Mouse (Mus musculus): ENCODE data around the gene Gm21972. TPM values are rescaled to one million over a fixed set of nuclear protein-coding genes. Genes with fewer than 3 reads are reported as not detected.

Gm21972 gene
- total and polyA plus RNA-seq, 3 experiments = 0.65 to 52.7 TPM; not detected in 1

GRCm38 (mm10) chr1:86119549-86119948 is 13.9 kb upstream of the Gm21972 start:
- Histone ChIP-seq H3K27ac (ENCODE audit: control insufficient read depth, low read depth, low read length) (no peak overlapping the region), H3K9me3 (replicated peaks; ENCODE audit: insufficient read depth, low read length) (no peaks in the 10 kb centered on the region), H3K4me3 (ENCODE audit: control insufficient read depth in 1 of 2, insufficient read depth in 1 of 2, low read depth in 2 of 2, low read length in 2 of 2) (no peak overlapping the region), H3K79me2 (ENCODE audit: control insufficient read depth, insufficient read depth, low read length, poor library complexity) (no peaks in the 10 kb centered on the region), H3K4me1 (ENCODE audit: control insufficient read depth in 1 of 2, insufficient read depth in 2 of 2, low read length in 2 of 2) (no peaks in the 10 kb centered on the region), H3K9ac (ENCODE audit: control insufficient read depth, low read depth, low read length, poor library complexity, severe bottlenecking) (no peak overlapping the region), H3K36me3 (ENCODE audit: control insufficient read depth in 1 of 2, insufficient read depth in 2 of 2, low read length in 2 of 2) (peaks cover 0 to 56% of the 10 kb centered on the region in 2 experiments; a peak in 2 of 4 replicates), H3K27me3 (ENCODE audit: control insufficient read depth in 1 of 2, insufficient read depth in 2 of 2, low read length in 2 of 2) (no peaks in the 10 kb centered on the region)
- no peak for TF ChIP-seq MAZ (IDR thresholded peaks at IDR 0.05; ENCODE audit: low read depth, low read length)
- TF ChIP-seq USF2 (IDR thresholded peaks at IDR 0.05; ENCODE audit: borderline replicate concordance in 1 of 2, insufficient read depth in 1 of 2, low read depth in 1 of 2, low read length in 2 of 2) = no peak
- TF ChIP-seq ZMIZ1 (IDR thresholded peaks at IDR 0.05; ENCODE audit: low read depth, low read length) = no peak
- no peak for TF ChIP-seq ETS1 (IDR thresholded peaks at IDR 0.05; ENCODE audit: low read depth, low read length)
- TF ChIP-seq GATA1 (IDR thresholded peaks at IDR 0.05; ENCODE audit: low read depth, low read length) = no peak
- TF ChIP-seq MAFK (IDR thresholded peaks at IDR 0.05; ENCODE audit: borderline replicate concordance, low read depth, low read length) = no peak
- no peak for TF ChIP-seq ZKSCAN1 (IDR thresholded peaks at IDR 0.05; ENCODE audit: low read depth, low read length)
- TF ChIP-seq MEF2A (IDR thresholded peaks at IDR 0.05; ENCODE audit: extremely low read depth, insufficient replicate concordance, low read depth, low read length, poor library complexity, severe bottlenecking) = no peak
- no peak for TF ChIP-seq TAL1 (IDR thresholded peaks at IDR 0.05; ENCODE audit: low read length)
- no peak for TF ChIP-seq SIN3A (IDR thresholded peaks at IDR 0.05; ENCODE audit: low read length)
- TF ChIP-seq NELFE (IDR thresholded peaks at IDR 0.05; ENCODE audit: low read depth, low read length) = no peak
- no peak for TF ChIP-seq USF1 (IDR thresholded peaks at IDR 0.05; ENCODE audit: low read depth, low read length)
- TF ChIP-seq EP300 (IDR thresholded peaks at IDR 0.05; ENCODE audit: low read depth in 1 of 2, low read length in 2 of 2) = no peak
- no peak for DNase-seq (ENCODE audit: low read depth, low spot score)

GRCm38 (mm10) chr1:86126036-86126435 is 7.4 kb upstream of the Gm21972 start:
- no peak for TF ChIP-seq USF1 (IDR thresholded peaks at IDR 0.05; ENCODE audit: low read depth, low read length)
- TF ChIP-seq SMC3 (IDR thresholded peaks at IDR 0.05; ENCODE audit: low read depth, low read length) = no peak
- no peak for TF ChIP-seq BHLHE40 (IDR thresholded peaks at IDR 0.05; ENCODE audit: borderline replicate concordance, low read depth, low read length)
- no peak for TF ChIP-seq POLR2AphosphoS5 (IDR thresholded peaks at IDR 0.05; ENCODE audit: borderline replicate concordance, low read depth, low read length)
- no peak for TF ChIP-seq TAL1 (IDR thresholded peaks at IDR 0.05; ENCODE audit: low read length)
- TF ChIP-seq NELFE (IDR thresholded peaks at IDR 0.05; ENCODE audit: low read depth, low read length) = no peak
- TF ChIP-seq KAT2A (conservative IDR thresholded peaks at IDR 0.05; ENCODE audit: low read depth, low read length) = no peak
- TF ChIP-seq ELF1 (IDR thresholded peaks at IDR 0.05; ENCODE audit: low read depth, low read length) = no peak
- no peak for TF ChIP-seq RAD21 (IDR thresholded peaks at IDR 0.05; ENCODE audit: low read depth, low read length)
- no peak for TF ChIP-seq UBTF (IDR thresholded peaks at IDR 0.05; ENCODE audit: borderline replicate concordance, insufficient read depth, low read depth, low read length)
- TF ChIP-seq MYB (IDR thresholded peaks at IDR 0.05; ENCODE audit: low read depth, low read length) = no peak
- no peak for TF ChIP-seq TCF12 (IDR thresholded peaks at IDR 0.05; ENCODE audit: low read depth, low read length)
- no peak for TF ChIP-seq POLR2AphosphoS2 (IDR thresholded peaks at IDR 0.05; ENCODE audit: low read length)
- TF ChIP-seq MAX (IDR thresholded peaks at IDR 0.05; ENCODE audit: low read length) = no peak
- TF ChIP-seq NRF1 (IDR thresholded peaks at IDR 0.05; ENCODE audit: insufficient read depth, low read depth, low read length, poor library complexity, severe bottlenecking) = no peak
- TF ChIP-seq POLR2A (IDR thresholded peaks at IDR 0.05; ENCODE audit: control insufficient read depth in 1 of 2, insufficient read depth in 1 of 2, low read depth in 1 of 2, low read length in 2 of 2, poor library complexity in 1 of 2) = no peak
- no peak for TF ChIP-seq GATA1 (IDR thresholded peaks at IDR 0.05; ENCODE audit: low read depth, low read length)
- TF ChIP-seq CHD2 (IDR thresholded peaks at IDR 0.05; ENCODE audit: low read length) = no peak
- DNase-seq (ENCODE audit: low read depth, low spot score) = no peak
- no peak overlapping the region for H3K4me3 ChIP-seq (ENCODE audit: control insufficient read depth in 1 of 2, insufficient read depth in 1 of 2, low read depth in 2 of 2, low read length in 2 of 2)
- no peaks in the 10 kb centered on the region for H3K4me1 ChIP-seq (ENCODE audit: control insufficient read depth in 1 of 2, insufficient read depth in 2 of 2, low read length in 2 of 2)
- no peak overlapping the region for H3K27ac ChIP-seq (ENCODE audit: control insufficient read depth, low read depth, low read length)
- H3K36me3 ChIP-seq (ENCODE audit: control insufficient read depth in 1 of 2, insufficient read depth in 2 of 2, low read length in 2 of 2) = peaks cover 0 to 49% of the 10 kb centered on the region in 2 experiments; a peak in 2 of 4 replicates
- H3K27me3 ChIP-seq (ENCODE audit: control insufficient read depth in 1 of 2, insufficient read depth in 2 of 2, low read length in 2 of 2) = no peaks in the 10 kb centered on the region
- H3K79me2 ChIP-seq (ENCODE audit: control insufficient read depth, insufficient read depth, low read length, poor library complexity) = no peaks in the 10 kb centered on the region
- H3K9me3 ChIP-seq (replicated peaks; ENCODE audit: insufficient read depth, low read length) = no peaks in the 10 kb centered on the region
- H3K9ac ChIP-seq (ENCODE audit: control insufficient read depth, low read depth, low read length, poor library complexity, severe bottlenecking) = no peak overlapping the region

All from MEL (cell line).